Mouse (Mus musculus): ENCODE measurements at regions not wholly inside any gene's neighbourhood (a gene's known extent, or its start where the extent isn't known, plus 50 kb on each side); places are given as distances from the start of the nearest gene placed in this dataset.

DNA sequence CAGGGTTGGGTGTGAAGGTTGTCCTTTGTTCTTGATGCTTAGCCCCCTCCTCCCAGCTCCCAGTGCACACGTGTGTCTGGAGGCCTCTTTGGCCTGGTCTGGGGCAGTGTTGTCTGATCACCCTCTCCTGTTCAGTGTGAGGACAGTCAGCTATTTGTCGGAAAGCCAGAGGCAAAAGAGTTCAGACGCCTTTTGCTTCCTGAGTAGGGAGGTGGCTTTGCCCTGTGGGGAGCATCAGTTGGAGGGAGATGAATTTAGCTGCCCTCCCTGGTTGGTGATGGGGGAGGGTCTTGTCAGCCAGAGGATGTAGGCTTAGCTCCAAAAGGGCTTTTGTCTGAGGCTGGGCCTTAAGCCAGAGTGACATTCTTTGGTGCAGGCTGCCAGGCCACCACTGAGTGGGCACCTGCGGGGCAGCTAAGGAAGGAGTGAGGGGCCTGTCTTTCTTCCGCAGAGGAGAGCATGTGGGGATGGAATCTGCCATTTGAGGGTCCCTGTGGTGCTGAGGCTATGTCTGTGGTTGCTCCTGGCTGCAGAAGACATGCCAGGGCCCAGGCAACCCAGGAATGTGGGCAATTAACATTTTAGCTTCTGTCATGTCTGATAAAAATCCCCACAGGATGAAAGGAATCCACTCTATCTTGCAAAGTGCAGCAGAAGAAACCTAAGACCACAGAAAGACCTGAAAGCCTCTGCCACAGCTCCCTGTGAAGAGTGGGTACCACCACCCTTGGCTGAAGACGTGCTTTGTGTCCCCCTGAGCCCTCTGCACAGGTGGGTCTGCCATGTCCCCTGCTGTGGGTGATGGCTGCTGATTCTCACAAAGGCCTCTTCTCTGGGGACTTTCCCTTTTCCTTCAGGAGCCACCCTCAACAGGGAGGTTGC lies 265.6 kb downstream of the Gm49356 start:
- H3K4me1 ChIP-seq, result peaks cover 8% of the 10 kb centered on the region
- no peaks in the 10 kb centered on the region for H3K36me3 ChIP-seq
- no peaks in the 10 kb centered on the region for H3K27me3 ChIP-seq
- H3K9me3 ChIP-seq, result no peaks in the 10 kb centered on the region
- ATAC-seq (ENCODE audit: insufficient number of reproducible peaks, low FRiP score, low TSS enrichment, low read depth), result no peak
- whole genome bisulfite sequencing, result 25% methylated on average over 6 of the region's 6 CpGs
- no peak overlapping the region for H3K9ac ChIP-seq
- H3K4me2 ChIP-seq, result no peak overlapping the region
- no peak overlapping the region for H3K27ac ChIP-seq
- no peak overlapping the region for H3K4me3 ChIP-seq

DNA sequence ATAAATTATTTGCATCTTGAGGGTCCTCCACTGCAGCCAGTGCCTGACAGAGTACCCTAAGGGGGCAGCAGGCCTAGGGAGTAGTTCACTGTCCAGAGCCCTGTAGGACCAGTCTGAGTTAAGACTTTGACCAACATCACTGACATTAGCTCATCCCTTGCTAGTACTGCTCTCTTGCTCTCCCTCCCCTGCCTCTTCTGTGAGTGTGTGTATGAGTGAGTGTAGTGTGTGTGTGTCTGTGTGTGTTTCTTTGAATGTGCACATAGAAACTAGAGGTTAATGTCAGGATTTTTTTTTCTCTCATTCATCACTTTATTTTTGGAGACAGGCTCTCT lies 266.2 kb downstream of the Gm49356 start:
- H3K9ac ChIP-seq, result no peak overlapping the region
- H3K4me3 ChIP-seq, result no peak overlapping the region
- no peaks in the 10 kb centered on the region for H3K27me3 ChIP-seq
- H3K4me2 ChIP-seq, result no peak overlapping the region
- no peak for ATAC-seq (ENCODE audit: insufficient number of reproducible peaks, low FRiP score, low TSS enrichment, low read depth)
- H3K36me3 ChIP-seq, result no peaks in the 10 kb centered on the region
- no peak overlapping the region for H3K27ac ChIP-seq
- peaks cover 8% of the 10 kb centered on the region for H3K4me1 ChIP-seq
- no peaks in the 10 kb centered on the region for H3K9me3 ChIP-seq

DNA sequence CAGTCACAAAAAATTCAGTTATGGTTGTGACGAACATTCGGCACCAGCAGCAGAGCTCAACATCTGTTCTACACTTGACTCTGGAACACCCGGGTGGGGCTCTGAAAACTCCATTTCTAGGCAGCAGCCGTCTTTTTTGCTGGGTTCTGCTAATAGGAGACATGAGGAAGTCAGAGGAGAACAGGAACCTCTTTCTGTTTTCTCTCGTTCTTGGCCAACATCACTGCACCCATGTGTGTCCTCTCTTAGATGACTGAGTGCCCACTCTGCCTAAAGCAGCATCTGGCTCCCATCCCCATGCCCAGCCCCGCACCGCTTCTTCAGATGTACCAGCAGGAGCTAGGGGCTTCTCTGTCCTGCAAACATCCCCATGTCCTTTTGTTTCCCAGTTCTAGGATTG lies 267.2 kb downstream of the Gm49356 start:
- no peak overlapping the region for H3K9ac ChIP-seq
- no peak overlapping the region for H3K4me3 ChIP-seq
- H3K27ac ChIP-seq, result no peak overlapping the region
- peaks cover 8% of the 10 kb centered on the region for H3K4me1 ChIP-seq
- no peaks in the 10 kb centered on the region for H3K36me3 ChIP-seq
- no peak for ATAC-seq (ENCODE audit: insufficient number of reproducible peaks, low FRiP score, low TSS enrichment, low read depth)
- H3K4me2 ChIP-seq, result no peak overlapping the region
- H3K27me3 ChIP-seq, result no peaks in the 10 kb centered on the region
- H3K9me3 ChIP-seq, result no peaks in the 10 kb centered on the region
- WGBS, result 70% methylated on average over 7 of the region's 7 CpGs

DNA sequence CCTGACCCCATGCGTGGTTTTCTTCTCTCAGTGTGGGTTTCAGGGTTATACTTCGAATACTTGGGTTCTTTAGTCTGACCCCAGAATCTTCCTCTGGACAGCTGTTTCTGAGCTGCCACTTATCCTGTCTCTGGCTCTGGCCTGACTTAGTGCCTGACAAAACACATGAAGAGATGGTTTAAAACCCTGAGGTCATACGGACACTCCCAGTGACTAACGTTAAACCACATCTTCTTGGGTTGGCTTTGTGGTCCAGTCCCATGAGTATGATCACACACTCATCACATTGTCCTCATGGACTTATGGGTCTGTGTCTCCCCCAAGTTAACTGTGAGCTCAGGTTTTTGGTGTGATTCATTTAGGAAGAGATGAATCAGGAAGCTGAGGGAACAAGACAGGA lies 269.7 kb downstream of the Gm49356 start:
- Histone ChIP-seq H3K4me2 (no peak overlapping the region), H3K36me3 (no peaks in the 10 kb centered on the region), H3K9me3 (no peaks in the 10 kb centered on the region), H3K4me1 (peaks cover 8% of the 10 kb centered on the region), H3K27ac (no peak overlapping the region), H3K4me3 (no peak overlapping the region), H3K9ac (no peak overlapping the region), H3K27me3 (no peaks in the 10 kb centered on the region)
- 89% methylated on average over 4 of the region's 4 CpGs for WGBS
- no peak for ATAC-seq (ENCODE audit: insufficient number of reproducible peaks, low FRiP score, low TSS enrichment, low read depth)

DNA sequence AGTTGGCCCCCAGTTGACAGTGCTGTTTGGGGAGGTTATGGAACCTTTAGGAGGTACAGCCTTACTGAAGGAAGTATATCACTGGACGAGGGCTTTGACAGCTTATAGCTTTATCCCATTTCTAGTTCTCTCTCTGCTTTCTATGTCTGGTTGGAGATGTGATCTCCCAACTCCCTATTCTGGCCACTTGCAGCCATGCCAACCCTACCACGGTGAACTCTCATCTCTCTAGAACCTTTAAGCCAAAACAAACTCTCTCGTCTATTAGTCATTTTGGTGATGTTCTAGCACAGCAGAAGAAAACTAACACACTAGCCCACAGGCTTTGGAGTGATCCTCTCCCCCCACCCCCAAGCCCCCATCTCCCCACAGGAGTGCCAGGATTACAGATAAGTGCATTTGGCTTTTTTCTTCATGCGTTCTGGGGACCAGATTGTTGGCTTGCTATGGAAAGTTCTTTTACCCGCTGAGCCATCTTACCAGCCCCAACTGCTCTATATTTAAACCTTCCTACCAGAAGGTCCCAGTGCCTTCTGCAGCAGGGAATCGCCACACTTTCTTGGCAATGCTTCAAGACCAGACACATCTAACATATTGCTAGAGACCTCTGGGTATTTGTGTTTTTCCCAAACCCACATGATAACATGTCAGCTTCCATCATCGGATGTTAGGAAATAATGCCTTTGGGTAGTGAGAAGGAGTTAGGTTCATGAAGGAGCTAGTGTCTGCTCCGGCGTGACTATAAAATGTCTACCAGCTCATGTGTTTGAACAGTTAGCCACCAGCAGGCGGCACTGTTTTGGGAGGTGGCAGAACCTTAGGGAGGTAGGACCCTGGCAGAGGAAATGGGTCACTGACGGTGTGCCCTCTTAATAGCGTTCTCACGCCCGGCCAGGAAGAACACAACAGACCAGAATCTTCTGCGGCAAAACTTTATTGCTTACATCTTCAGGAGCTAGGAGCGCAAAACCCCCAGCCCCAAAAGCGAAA lies 272.1 kb downstream of the Gm49356 start:
- Histone ChIP-seq H3K4me1 (no peaks in the 10 kb centered on the region), H3K4me3 (no peak overlapping the region), H3K4me2 (no peak overlapping the region), H3K9me3 (no peaks in the 10 kb centered on the region), H3K27ac (no peak overlapping the region), H3K27me3 (no peaks in the 10 kb centered on the region), H3K9ac (no peak overlapping the region), H3K36me3 (no peaks in the 10 kb centered on the region)
- ATAC-seq (ENCODE audit: insufficient number of reproducible peaks, low FRiP score, low TSS enrichment, low read depth), result no peak
- WGBS, result 94% methylated on average over 15 of the region's 17 CpGs

DNA sequence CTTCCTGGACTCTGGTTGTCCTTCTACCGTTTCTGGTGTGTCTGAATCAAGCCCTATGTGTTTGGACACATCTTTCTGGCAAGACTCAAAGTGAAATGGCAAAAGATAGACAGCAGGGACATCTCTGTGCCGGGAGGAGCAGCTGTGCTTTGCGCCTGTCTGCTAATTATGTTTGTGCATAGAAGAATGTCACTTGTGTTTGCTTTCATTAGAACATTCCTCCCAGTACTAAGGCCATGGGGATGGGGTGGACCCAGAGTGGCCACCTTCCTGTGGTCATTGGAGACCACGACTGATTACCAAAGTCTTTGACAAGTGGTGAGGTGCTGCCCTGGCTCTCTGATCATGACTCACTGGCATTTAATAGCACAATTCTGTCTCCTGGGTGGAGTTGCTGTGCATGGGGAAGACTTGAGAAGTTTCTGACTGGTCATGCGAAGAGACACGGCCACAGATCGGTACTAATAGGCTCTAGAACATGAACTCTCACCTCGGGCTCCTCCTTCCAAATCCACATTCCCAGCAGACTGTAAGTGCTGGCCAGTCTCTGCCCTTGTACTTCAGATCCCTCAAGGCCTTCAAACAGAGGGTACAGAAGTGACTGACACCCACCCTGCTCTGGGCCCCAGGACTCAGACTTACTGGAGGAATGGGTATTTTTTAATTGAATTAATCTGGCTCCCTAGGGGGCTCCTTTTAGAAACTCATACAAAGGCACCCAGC lies 279.0 kb downstream of the Gm49356 start:
- Histone ChIP-seq H3K36me3 (no peaks in the 10 kb centered on the region), H3K27ac (no peak overlapping the region), H3K9me3 (no peaks in the 10 kb centered on the region), H3K4me3 (no peak overlapping the region), H3K4me1 (no peaks in the 10 kb centered on the region), H3K27me3 (no peaks in the 10 kb centered on the region), H3K4me2 (no peak overlapping the region), H3K9ac (no peak overlapping the region)
- ATAC-seq (ENCODE audit: insufficient number of reproducible peaks, low FRiP score, low TSS enrichment, low read depth), result no peak
- WGBS, result 89% methylated on average over 8 of the region's 8 CpGs

DNA sequence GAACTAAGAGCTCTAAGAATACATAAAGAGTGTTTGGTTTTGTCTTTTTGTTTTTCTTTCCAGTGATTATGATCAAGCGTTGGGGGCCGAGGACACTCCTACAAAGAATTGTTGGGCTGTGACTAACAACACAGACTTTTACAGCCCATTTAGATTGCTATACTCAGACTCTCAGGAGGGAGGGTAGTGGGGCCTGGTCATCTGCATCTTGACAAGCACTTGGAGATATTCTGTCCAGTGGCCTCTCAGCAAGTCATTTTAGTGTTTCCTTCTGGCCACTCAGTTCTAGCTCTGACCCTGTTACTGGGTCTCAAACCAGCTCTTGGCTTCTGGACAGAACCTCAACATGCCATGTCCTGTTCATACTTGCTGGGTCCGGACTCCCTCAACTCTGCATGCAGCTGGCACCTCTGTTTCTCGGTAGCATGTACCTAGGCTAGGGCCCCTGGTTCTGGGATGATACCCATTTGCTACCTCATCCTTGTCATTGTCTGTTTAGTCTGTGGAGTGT lies 279.6 kb downstream of the Gm49356 start:
- no peak overlapping the region for H3K27ac ChIP-seq
- no peaks in the 10 kb centered on the region for H3K36me3 ChIP-seq
- no peak overlapping the region for H3K9ac ChIP-seq
- no peaks in the 10 kb centered on the region for H3K4me1 ChIP-seq
- no peaks in the 10 kb centered on the region for H3K9me3 ChIP-seq
- H3K27me3 ChIP-seq, result no peaks in the 10 kb centered on the region
- 92% methylated on average over 4 of the region's 4 CpGs for WGBS
- no peak overlapping the region for H3K4me2 ChIP-seq
- no peak overlapping the region for H3K4me3 ChIP-seq
- no peak for ATAC-seq (ENCODE audit: insufficient number of reproducible peaks, low FRiP score, low TSS enrichment, low read depth)

DNA sequence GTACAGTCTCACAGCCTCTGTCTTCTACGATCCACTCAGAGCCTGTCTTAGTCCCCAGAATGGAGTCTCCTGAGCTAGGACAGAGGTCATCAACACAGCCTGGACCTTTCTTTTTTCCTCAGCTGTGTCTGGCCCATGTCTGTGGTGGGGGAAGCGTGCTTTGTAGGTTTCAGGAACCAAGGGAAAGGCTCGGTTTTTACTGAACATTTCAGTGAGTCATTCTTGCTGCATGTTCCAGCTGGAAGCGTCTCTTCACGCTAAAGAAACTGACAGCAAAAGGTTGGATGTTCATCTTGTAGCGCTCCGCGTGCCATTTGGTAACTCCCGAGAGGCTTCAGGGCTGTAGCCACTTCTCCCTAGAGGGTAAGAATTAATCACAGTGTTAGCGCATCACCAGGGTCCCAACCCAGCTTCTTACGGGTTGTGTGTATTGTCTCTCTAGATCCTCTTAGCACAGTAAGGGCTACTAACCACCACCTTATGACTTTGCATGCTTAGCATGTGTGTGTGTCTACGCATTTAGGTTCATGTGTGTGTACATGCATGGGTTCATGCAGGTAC lies 280.2 kb downstream of the Gm49356 start:
- Histone ChIP-seq H3K9me3 (no peaks in the 10 kb centered on the region), H3K27ac (no peak overlapping the region), H3K36me3 (no peaks in the 10 kb centered on the region), H3K9ac (no peak overlapping the region), H3K4me1 (no peaks in the 10 kb centered on the region), H3K27me3 (no peaks in the 10 kb centered on the region), H3K4me2 (no peak overlapping the region), H3K4me3 (no peak overlapping the region)
- no peak for ATAC-seq (ENCODE audit: insufficient number of reproducible peaks, low FRiP score, low TSS enrichment, low read depth)
- 89% methylated on average over 12 of the region's 12 CpGs for WGBS

DNA sequence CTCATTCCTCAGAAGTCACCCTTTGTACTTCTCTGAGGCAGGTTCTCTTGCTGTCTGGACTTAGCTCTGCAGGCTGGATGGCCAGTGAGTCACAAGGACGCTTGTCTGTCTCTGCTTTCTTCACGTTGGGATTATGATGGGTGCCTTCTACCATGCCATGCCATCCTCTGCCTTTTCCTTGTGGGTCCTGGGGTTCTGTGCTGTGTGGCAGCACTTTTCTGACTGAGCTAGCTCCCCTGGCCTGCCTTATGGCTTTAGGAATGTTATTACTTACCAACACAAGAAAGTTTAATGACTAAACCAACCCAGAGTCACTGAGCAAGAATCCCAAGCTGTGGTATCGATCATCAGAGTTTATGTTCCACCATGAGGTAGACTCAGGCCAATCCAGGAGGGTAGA lies 280.7 kb downstream of the Gm49356 start:
- H3K4me3 ChIP-seq, result no peak overlapping the region
- no peaks in the 10 kb centered on the region for H3K9me3 ChIP-seq
- no peaks in the 10 kb centered on the region for H3K36me3 ChIP-seq
- 79% methylated on average over 3 of the region's 3 CpGs for WGBS
- H3K27ac ChIP-seq, result no peak overlapping the region
- no peak overlapping the region for H3K9ac ChIP-seq
- no peaks in the 10 kb centered on the region for H3K4me1 ChIP-seq
- no peak overlapping the region for H3K4me2 ChIP-seq
- ATAC-seq (ENCODE audit: insufficient number of reproducible peaks, low FRiP score, low TSS enrichment, low read depth), result no peak
- no peaks in the 10 kb centered on the region for H3K27me3 ChIP-seq

DNA sequence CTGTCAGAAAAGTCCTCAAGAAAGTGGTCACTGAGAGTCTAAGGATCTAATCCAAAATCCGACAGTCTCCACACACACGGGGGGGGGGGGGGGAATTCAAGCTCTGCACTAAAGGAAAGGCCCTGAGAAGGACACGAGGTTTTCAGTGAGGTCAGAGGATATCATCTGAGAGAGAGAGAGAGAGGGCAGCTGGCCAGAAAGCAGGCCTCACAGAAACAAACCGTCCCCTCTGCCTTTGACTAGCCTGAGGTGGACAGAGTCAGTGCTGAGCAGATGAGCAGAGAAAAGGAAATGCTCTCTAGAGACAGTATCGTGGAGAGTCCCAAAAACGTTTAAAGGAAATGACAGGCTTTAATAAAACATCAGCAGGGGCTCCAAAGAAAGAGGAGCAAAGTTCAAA lies 282.0 kb downstream of the Gm49356 start:
- H3K36me3 ChIP-seq, result no peaks in the 10 kb centered on the region
- H3K4me3 ChIP-seq, result no peak overlapping the region
- H3K27ac ChIP-seq, result no peak overlapping the region
- no peaks in the 10 kb centered on the region for H3K27me3 ChIP-seq
- no peak overlapping the region for H3K9ac ChIP-seq
- H3K9me3 ChIP-seq, result no peaks in the 10 kb centered on the region
- H3K4me1 ChIP-seq, result no peaks in the 10 kb centered on the region
- no peak overlapping the region for H3K4me2 ChIP-seq
- 47% methylated on average over 6 of the region's 6 CpGs for WGBS
- no peak for ATAC-seq (ENCODE audit: insufficient number of reproducible peaks, low FRiP score, low TSS enrichment, low read depth)

DNA sequence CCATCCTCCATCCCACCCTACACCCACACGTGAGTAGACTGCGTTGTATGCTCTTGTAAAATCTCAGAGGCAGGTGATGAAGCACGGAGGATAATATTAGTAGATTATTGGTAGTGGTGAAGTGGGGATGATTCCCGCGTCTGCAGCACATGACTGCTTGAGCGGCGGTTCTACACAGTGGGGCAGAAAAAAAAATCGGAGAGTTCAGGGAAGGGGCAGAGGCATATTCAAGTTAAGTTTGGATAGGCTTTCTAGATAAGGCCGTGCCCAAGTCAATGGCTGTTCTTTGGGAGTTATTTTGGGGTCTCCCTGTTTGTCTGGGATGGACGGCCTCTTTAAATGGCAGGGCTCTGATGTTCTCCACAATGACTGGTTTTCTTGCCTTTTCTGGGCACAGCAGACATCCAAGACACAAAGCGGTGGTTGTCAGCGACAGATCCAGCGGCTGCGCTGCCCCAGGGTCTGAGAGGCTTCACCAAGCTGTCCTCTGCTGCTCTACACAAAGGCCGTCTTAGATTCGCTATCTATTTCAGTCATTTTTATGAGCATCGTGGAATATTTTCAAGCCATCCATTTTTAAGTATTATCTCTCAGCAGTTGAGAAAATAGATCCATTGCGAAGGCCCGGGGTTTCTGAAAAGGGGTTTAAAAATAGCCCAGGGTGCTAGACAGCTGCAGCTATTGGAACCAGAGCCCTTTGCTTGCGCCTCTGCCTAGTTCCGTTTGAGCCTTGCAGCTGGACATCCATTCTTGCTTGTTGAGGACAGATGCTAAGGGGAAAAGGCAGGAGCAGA lies 284.6 kb downstream of the Gm49356 start:
- no peaks in the 10 kb centered on the region for H3K27me3 ChIP-seq
- no peak for ATAC-seq (ENCODE audit: insufficient number of reproducible peaks, low FRiP score, low TSS enrichment, low read depth)
- no peak overlapping the region for H3K27ac ChIP-seq
- H3K9ac ChIP-seq, result no peak overlapping the region
- H3K4me2 ChIP-seq, result no peak overlapping the region
- H3K4me1 ChIP-seq, result no peaks in the 10 kb centered on the region
- no peak overlapping the region for H3K4me3 ChIP-seq
- WGBS, result 84% methylated on average over 21 of the region's 21 CpGs
- H3K9me3 ChIP-seq, result no peaks in the 10 kb centered on the region
- no peaks in the 10 kb centered on the region for H3K36me3 ChIP-seq

Measured in limb, embryonic 15.5 days (tissue).